Mouse (Mus musculus) kidney, postnatal 25 days (tissue): Measurements from ENCODE around the gene Epdr1.
"Not testable (repeated sequence)": the region's sequence is repeated elsewhere in the genome, so short reads cannot be mapped to it uniquely, and the experiment has no call there.

Source experiments
- DNase-seq, 2 experiments: peaks; one replicate each; pipeline ENCODE4 v3.0.0; 2021; ENCODE audit warnings: mixed read lengths in 2 of 2

The Epdr1 gene

DNA sequence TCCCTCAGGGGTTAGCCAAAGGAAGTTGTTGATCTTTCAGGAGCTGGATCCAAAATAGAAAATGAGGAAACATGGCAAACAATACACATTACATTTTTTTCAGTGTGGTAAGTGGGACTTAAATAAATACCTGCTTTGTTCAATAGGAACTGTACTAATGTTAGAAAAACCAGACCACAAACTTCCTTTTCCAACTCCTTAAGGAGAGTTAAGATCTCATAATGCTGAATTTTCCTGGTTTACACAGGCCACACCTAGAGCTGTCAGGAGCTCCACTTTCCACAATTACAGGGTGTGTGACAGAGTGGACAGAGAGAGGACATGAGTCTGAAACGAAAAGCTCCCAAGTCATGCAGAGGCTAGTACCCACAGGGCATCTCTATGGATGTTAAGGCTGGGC is 16.0 kb downstream of the Epdr1 start:
- no peak for DNase-seq

GRCm38 (mm10) chr13:19602531-19602930 is 17.2 kb downstream of the Epdr1 start:
- DNase-seq = no peak

DNA sequence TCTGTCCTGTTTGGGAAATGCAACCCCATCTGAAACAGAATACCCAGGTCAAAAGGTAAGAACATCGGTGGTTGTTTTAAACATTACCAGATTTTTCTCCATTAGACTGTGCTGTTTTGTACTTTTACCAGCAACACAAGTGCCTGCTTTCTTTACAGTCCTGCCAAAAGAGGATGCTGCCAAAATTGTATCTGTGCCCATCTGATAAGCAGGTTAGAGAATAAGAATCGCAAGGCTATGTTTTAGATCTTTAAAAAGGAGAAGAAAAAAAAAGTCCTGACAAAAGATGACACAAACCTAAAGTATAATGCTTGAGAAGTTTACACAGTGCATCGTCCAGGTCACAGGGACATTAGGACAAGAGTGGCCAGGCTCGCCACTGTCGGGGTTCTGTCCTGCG is 20.5 kb downstream of the Epdr1 start:
- no peak for DNase-seq

GRCm38 (mm10) chr13:19595141-19595540 is 24.6 kb downstream of the Epdr1 start:
- no peak for DNase-seq

DNA sequence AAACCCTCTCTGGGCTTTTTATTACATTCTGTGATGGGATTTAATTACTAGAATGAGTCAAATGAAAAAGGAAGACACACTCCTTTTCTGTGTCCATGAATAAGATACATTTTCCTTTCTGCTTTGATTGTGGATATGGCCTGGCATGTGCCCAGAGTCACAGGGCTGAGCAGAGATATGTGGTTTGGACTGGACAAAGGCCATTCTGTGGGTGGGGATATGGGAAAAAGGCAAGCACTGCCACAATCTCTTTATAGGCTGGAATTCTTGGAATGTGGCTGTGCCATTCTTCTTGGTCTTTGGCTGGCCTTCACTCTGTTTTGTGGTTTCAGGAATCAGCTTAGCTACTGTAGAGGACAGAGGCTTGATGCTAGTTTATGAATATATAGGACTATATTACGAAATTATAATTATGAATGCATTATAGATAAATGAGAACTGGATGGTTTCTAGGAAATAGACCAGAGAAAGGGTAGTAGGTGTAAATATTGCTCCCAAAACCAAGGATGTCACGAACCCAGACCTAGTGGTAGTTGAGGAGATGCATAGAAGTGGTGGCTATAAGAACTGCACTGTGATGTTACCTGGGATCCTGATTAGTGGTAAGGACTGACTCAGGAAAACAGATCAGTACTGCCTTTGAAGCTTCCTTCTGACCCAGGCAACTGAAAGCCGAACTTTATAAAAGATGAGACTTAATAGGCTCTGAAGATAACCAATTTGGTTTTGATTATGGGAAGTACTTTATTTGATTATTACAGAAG is 28.5 kb downstream of the Epdr1 start:
- DNase-seq = no peak

DNA sequence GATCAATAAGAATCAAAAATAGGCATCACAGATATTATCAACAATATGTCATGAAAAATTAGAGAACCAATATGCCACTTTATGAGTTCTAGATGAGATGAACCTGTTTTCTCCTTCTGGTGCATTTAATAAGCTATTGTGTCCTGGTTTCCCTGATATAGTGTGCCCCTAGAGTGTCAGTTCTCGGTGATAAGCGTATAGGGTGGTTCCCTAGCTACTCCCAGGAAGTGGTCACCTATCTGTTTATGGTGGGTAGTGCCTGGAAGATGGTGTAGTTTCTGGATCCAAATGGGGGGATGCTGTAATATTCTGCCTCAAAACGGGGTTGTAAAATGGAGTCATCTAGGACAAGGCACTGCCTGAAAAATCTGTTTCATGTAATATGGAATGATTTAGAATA is 43.8 kb downstream of the Epdr1 start:
- DNase-seq = no peak

GRCm38 (mm10) chr13:19574723-19575122 is 45.0 kb downstream of the Epdr1 start:
- DNase-seq = not testable (repeated sequence)

- not testable (repeated sequence) for DNase-seq
Measured at GRCm38 (mm10) chr13:19570166-19570565, 49.6 kb downstream of the Epdr1 start.

GRCm38 (mm10) chr13:19562510-19562909 is 57.2 kb downstream of the Epdr1 start:
- no peak for DNase-seq

DNA sequence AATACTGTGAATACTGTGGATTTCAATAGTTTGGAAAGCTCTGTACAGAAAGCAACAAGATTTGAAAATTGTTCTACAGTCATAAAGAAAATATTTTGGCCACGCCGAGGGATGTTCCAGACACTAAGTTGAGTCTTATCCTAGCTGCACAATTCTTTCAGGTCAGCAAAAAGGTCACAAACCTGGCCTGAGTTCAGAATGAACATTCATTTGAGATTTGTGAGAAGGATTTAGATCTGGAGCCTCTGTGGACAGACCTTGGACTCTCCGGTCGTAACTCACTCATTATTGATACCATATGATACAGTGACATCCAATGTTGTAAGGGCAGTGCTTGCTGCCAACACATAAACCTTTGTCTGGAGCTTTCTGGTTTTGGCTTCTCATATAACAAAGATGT is 64.3 kb downstream of the Epdr1 start:
- no peak for DNase-seq
